Mouse (Mus musculus) central nervous system, embryonic 14 days (tissue): ENCODE results near the gene Spef1. TPM values are rescaled to one million over a fixed set of nuclear protein-coding genes. Genes with fewer than 3 reads are reported as not detected.

Source experiments
- polyA plus RNA-seq: library from polyadenylated mRNA; depleted of rRNA; stranded (reverse); fragments of >200 nt; gene quantifications from 2 replicates; pipeline ENCODE4 v1.2.3, GENCODE M21; 2012; rRNA removed

Gene Spef1
- 29.3 and 35.6 TPM in 2 replicates for polyA plus RNA-seq

GRCm38 (mm10) chr2:131186771-131187601 lies at the start of gene Spef1, which contains the start of gene Cdc25b:
Gene Spef1, minus strand, starts transcription at chr2:131187282.
Gene Cdc25b, plus strand, starts transcription at chr2:131186949.

GRCm38 (mm10) chr2:131233307-131234126 lies 46.4 kb upstream of the Spef1 start, which contains the start of gene Mavs:
Gene Mavs, plus strand, starts transcription at chr2:131234063.

DNA sequence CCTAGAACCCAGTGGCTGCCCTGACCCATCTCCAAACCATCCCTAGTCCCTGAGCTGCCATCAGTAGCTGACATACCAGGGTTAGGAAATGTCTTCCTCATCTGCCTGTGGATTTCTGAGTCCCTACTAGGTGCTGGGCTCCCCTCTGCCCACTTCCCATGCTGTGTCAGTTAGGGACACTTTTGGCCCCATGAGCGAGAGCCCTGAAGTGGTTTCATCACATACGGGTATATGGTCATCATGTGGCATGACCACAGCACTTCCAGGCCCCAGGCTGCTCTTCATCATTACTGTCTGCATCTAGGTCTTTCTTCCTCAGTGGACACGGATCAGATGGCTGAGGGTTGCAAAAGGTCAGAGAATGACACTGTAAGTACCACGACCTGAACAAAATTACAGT lies 19.7 kb upstream of the Spef1 start, which contains the start of gene Ap5s1:
Ap5s1 (plus strand) TSS at position 301 of the 400 bp plus-strand sequence.

DNA sequence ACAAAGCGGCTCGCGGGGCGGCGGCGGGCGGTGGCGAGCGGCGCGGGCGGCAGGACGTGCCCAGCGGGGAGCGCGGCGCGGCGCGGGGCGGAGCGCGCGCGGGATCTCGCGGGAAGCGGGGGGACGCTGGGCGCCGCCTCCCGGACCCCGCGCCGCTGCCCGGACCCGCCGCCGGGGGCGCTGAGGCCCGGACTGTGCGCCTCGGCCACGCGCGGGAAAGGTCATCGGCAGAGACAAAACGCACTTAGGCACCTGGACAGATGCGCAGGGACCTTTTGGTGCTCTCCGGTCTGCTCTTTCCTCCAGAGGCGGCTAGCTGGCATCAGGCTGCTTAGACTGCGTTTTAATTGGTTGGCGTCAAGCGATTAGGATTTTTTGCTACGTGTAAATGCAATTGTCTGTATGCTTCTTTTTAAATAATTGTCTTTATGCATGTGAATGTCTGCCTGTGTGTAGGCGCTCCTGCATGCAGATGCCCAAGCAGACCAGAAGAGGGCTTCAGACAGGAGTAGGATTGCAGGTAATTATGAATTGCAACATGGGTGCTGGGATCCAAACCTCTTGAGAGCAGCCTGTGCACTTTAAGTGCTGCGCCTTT lies 7.0 kb downstream of the Spef1 start, which contains the start of gene Cenpb:
Cenpb (minus strand) TSS at position 78 of the 598 bp plus-strand sequence.

DNA sequence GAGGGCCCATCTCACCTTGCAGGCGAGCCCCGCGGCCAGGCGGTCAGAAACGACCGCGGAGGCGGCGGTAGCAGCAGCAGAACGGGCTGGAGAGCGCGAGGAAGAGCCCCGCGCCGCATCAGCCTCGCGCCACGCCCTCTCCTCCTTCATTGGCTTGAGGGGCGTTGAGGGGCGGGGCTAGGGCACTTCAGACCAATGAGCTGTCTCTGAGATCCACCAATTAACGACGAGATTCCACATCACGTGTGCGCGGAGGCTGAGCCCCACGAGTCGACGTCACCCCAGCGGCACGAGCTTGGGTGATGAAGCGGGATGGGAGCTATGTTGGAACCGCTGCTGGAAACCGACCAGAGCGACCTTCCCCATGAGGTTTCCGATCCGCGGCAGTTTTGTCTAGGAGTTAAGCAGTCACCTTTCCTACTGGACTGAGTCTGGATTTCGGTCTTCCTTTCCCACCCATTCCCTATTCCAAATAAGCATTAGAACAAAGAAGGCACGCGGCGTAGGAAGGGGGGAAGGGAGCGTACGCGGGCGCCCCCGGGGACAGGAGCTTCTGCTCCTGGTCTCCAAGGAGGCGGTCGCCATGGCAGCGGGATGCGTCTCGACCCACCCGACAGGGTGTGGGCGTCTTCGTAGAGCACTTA lies 27.0 kb downstream of the Spef1 start, which contains the start of gene 1700037H04Rik:
1700037H04Rik (minus strand) TSS at position 144 of the 644 bp plus-strand sequence.

DNA sequence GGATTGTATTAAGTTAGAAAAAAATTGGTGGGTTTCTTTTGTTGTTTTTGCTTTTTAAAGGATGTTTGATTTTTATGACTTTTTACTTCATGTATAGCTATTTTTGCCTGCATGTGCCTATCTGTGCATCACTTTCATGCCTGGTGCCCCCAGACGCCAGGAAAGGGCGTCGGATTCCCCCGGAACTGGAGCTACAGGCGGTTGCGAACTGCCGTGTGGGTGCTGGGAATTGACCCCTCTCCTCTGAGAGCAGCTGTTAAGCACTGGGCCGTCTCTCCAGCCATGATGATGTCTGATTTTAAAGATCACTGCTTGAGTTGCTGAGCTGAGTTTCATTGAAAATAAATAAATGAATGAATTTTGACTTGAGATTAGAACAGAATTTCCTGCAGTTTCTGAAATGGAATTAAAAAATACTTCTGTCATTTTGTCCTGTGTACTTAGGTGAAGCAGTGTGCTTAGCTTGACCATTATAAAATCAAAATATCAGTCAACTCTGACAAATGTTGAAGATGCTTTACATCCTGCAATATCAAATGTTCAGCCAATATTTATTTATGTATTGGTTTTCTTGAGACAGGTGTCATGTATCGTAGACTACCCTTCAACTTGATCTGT lies 54.0 kb downstream of the Spef1 start, which contains the start of gene Gm11037:
Gm11037 (plus strand) TSS at position 568 of the 618 bp plus-strand sequence.

DNA sequence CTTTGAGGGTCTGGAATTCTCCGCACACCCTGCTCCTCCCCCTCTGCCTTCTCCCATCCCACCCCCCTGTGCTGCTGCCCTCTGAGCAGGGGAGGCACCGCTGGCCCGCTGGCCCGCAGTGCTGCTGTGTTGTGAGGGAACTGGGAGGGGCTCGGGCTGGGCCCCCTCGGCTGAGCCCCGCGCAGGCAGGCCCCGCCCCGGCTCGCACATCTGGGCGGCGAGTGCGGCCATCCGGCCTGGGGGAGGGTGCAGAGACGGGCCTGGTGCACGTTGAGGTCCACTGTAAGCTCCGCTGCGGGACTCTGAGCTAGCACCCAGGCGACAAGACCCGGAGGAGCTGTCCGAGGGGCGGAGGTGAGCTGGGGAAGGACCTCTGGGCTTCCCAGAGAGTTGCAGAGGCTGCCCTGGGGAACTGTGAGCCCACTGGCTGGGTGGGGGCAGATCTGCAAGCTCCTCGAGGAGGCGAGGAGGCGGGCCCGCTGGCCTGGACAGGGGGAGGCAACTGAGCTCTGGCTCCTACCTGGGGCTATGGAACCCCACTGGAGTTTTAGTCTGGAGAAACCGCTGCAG lies 59.8 kb downstream of the Spef1 start, which contains the start of gene Hspa12b:
Hspa12b (plus strand) TSS at position 120 of the 570 bp plus-strand sequence.

Other genes with a start within 250 kb of the Spef1 start
- 39.2 and 43.6 TPM in 2 replicates for gene Gfra4, start 144.2 kb downstream of the Spef1 start, polyA plus RNA-seq
- gene Adam33, start 123.5 kb downstream of the Spef1 start, polyA plus RNA-seq = 5.6 and 16.2 TPM in 2 replicates
- gene Siglec1, start 100.5 kb downstream of the Spef1 start, polyA plus RNA-seq = 0.53 and 0.72 TPM in 2 replicates
- 9.1 and 15.7 TPM in 2 replicates for gene Hspa12b, start 60.0 kb downstream of the Spef1 start, polyA plus RNA-seq
- not detected in 2 replicates for gene Gm11037, start 53.8 kb downstream of the Spef1 start, polyA plus RNA-seq
- 100 and 105 TPM in 2 replicates for gene 1700037H04Rik, start 27.2 kb downstream of the Spef1 start, polyA plus RNA-seq
- 60.7 and 70.3 TPM in 2 replicates for gene Cenpb, start 7.2 kb downstream of the Spef1 start, polyA plus RNA-seq
- gene Cdc25b, start 333 bp downstream of the Spef1 start, polyA plus RNA-seq = 51.6 and 52.7 TPM in 2 replicates
- 32.8 and 34.3 TPM in 2 replicates for gene Ap5s1, start 19.8 kb upstream of the Spef1 start, polyA plus RNA-seq
- 10.2 and 11.9 TPM in 2 replicates for gene Mavs, start 46.8 kb upstream of the Spef1 start, polyA plus RNA-seq
- gene Pank2, start 75.2 kb upstream of the Spef1 start, polyA plus RNA-seq = 37.8 and 42.2 TPM in 2 replicates
- gene Rnf24, start 165.6 kb upstream of the Spef1 start, polyA plus RNA-seq = 27.7 and 30.0 TPM in 2 replicates